Mouse (Mus musculus): ENCODE measurements around the gene Gm11011.

Gm11011 gene

DNA sequence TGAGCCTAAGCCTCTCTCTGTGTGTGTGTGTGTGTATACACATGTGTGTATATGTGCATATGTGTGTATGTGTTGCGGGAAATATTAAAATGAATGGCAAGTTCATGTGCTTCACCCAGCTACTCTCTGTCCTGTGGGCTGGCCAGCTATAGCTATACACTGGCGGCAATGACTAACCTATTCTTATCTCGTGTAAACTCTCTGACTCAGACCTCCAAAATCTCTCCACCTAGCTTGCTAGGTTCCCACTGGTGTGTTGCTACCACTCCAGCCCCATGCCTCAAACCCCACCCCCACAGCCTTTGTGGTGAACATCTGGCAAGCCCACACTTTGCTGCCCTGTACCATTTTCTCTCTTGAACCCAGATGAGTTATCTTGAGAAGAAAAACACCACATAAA lies 857 bp downstream of the Gm11011 start:
- no peak for DNase-seq

DNA sequence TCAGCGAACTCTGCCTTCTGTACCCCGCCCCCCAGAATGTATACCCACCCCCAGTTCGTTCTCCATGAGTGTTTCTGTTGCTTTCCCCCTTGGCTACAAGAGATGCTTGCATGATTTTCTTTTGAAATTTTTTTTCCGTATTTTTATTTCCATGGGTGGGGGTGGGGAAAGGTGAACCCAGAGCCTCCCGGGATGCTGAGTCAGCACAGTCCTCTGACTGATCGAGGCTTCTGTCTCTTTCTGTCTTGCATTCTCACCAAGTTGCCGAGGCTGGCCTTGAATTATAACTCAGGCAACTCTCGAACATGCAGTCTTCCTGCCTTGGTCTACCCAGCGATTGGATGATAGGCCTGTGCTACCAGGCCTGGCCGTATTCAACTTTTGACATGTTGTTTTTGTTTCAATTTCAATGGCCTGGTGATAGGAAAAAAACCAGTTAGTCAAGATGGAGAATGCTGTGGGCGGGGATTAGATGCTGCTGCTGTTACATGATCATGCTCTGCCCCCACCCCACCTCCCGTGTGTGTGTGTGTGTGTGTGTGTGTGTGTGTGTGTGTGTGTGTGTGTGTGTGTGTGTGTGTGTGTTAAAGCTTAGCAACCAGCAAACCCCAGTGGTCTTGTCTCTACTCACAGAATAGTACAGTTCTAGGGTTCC lies 1.8 kb downstream of the Gm11011 start:
- no peak for DNase-seq

GRCm38 (mm10) chr2:169584745-169585456 lies 2.6 kb downstream of the Gm11011 start:
- DNase-seq, result no peak

- no peak for DNase-seq
Observed at GRCm38 (mm10) chr2:169583476-169583875, 4.1 kb downstream of the Gm11011 start.

DNA sequence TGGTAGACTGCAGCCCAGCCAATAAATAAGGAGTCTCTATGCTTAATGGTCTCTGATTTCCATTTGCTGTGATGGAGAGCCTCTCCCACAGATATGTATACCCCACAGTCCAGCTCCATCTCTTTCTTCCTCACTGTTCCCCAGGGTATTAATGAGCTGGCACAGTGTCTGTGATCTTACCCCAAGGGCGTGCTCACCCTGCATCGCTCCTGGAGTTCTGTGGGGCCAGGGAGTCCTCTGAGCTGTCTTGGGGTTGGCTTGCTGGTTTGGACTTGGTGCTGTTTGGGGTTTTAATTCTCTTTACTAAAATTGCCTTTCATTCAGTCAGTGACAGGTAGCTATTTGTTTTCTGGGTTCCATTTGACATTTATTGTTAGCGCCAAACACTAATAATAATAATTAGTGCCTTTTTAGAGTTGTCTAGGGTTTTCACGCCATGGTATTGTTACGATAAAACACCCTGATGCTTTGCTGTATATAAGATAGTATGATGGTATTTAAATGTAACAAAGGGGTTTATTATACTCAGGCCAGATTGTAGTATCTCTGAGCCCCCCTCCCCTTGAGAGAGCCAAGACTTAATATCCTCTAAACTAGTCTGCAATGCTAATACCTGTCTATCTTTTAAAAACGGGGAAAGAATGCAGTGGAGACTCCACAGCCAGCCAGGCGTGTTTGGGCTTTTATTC lies 9.9 kb downstream of the Gm11011 start:
- no peak for DNase-seq

GRCm38 (mm10) chr2:169570063-169570462 lies 17.5 kb downstream of the Gm11011 start:
- DNase-seq, result no peak

- DNase-seq, result no peak
Observed at GRCm38 (mm10) chr2:169566159-169566558, 21.4 kb downstream of the Gm11011 start.

GRCm38 (mm10) chr2:169565751-169566150 lies 21.8 kb downstream of the Gm11011 start:
- DNase-seq, result no peak

- no peak for DNase-seq
Observed at GRCm38 (mm10) chr2:169545674-169546073, 41.9 kb downstream of the Gm11011 start.

DNA sequence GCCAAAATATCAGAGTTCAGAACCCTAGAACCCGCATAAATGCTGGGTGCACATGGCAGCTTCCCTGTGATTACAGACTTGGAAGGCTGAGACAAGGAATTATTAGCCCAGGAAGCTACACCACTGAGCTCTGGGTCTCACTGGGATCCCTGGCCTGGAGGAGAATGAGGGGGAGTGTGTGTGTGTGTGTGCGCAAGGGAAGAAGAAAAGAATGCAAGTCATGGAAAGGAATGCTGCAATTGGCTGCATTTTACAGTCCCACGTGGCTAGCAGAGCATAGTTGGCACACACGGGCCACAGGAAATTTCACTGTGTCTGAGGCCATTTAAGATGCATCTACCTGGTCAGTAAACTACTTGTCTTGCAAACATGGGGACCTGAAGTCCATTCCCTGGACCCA lies 48.6 kb downstream of the Gm11011 start:
- no peak for DNase-seq

All from embryo, embryonic 11 days (tissue).